Mouse (Mus musculus) adrenal gland, adult 18-20 months (tissue): ENCODE results near the gene Vsir. TPM values are rescaled to one million over a fixed set of nuclear protein-coding genes. Genes with fewer than 3 reads are reported as not detected.

Experiments
- DNase-seq, 2 experiments: peaks; one replicate each; pipeline ENCODE4 v3.0.0; 2021 to 2022; ENCODE audit warnings: low spot score in 2 of 2
- total RNA-seq, 2 experiments: library from RNA; stranded (reverse); gene quantifications; 1 replicate in 1 of 2; 2 replicates in 1 of 2; pipeline ENCODE4 v1.2.3; 2021

Gene Vsir
- total RNA-seq, 2 experiments from 2014 or later: 12.2 to 25.5 TPM

GRCm38 (mm10) chr10:60351761-60352455 lies 5.3 kb downstream of the Vsir start:
- DNase-seq: no peak

GRCm38 (mm10) chr10:60353241-60354002 lies 6.8 kb downstream of the Vsir start:
- DNase-seq: no peak

- DNase-seq: no peak
Observed at GRCm38 (mm10) chr10:60354003-60354325, 7.3 kb downstream of the Vsir start.

GRCm38 (mm10) chr10:60354881-60355677 lies 8.4 kb downstream of the Vsir start:
- no peak for DNase-seq

- no peak for DNase-seq
Observed at GRCm38 (mm10) chr10:60357441-60357840, 10.8 kb downstream of the Vsir start.

GRCm38 (mm10) chr10:60357901-60358300 lies 11.2 kb downstream of the Vsir start:
- DNase-seq: no peak

- DNase-seq: no peak
Observed at GRCm38 (mm10) chr10:60358776-60359175, 12.1 kb downstream of the Vsir start.

GRCm38 (mm10) chr10:60361615-60362309 lies 15.1 kb downstream of the Vsir start:
- DNase-seq: no peak

- no peak for DNase-seq
Observed at GRCm38 (mm10) chr10:60362310-60362628, 15.6 kb downstream of the Vsir start.

- no peak for DNase-seq
Observed at GRCm38 (mm10) chr10:60363426-60363825, 16.8 kb downstream of the Vsir start.

GRCm38 (mm10) chr10:60367145-60367544 lies 20.5 kb downstream of the Vsir start:
- DNase-seq: no peak

GRCm38 (mm10) chr10:60367904-60368303 lies 21.3 kb downstream of the Vsir start:
- DNase-seq: no peak

- DNase-seq: no peak
Observed at GRCm38 (mm10) chr10:60369405-60369804, 22.8 kb downstream of the Vsir start.

GRCm38 (mm10) chr10:60370098-60370497 lies 23.4 kb downstream of the Vsir start:
- DNase-seq: no peak

- DNase-seq: no peak
Observed at GRCm38 (mm10) chr10:60370601-60371061, 24.0 kb downstream of the Vsir start.

- DNase-seq: no peak
Observed at GRCm38 (mm10) chr10:60371596-60372386, 25.1 kb downstream of the Vsir start.

GRCm38 (mm10) chr10:60373543-60373936 lies 26.9 kb downstream of the Vsir start:
- no peak for DNase-seq

- no peak for DNase-seq
Observed at GRCm38 (mm10) chr10:60373937-60374578, 27.4 kb downstream of the Vsir start.

GRCm38 (mm10) chr10:60376704-60377103 lies 30.1 kb downstream of the Vsir start:
- DNase-seq: no peak

GRCm38 (mm10) chr10:60379419-60379957 lies 32.8 kb downstream of the Vsir start:
- no peak for DNase-seq
